27 mouse cellular contexts compared by ENCODE assay signal in the genomic region with DNA sequence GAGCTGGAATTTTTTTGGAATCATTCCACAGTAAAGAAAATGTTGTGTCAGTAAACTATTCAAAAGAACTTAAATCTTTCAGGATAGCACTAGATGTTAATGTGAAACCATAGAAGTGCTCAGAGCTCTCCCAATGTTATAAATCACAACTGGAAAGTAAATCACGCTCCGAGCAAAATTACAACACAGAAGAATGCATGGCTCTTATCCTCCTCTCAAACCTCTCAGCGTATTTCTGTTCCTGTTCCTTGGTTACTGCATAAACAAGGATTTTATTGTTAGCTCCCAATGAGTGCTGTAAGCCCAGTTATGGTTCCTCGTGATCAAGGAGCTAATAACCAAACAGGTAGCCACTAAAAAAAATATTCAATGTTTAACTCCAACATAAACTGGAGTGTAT.
DNase-seq lines count a peak whose midpoint lies in the region; ATAC-seq and TF ChIP-seq lines count a peak whose summit lies in the region.
"Had no signal": no experiment of that assay in that cellular context is flagged by ENCODE, and none has a peak within 500 bp of the region (broad histone marks: within the 10 kb centered on the region; RNA-seq: fewer than 3 reads in every experiment).

No protein-coding gene starts in this region.

- no peak overlapping the region for H3K9ac ChIP-seq in heart, embryonic 11.5 days (ENCODE audit: low read depth, low read length)
- H3K9ac ChIP-seq in kidney, postnatal 0 days (ENCODE audit: low read depth, low read length), result no peak overlapping the region
- H3K9ac ChIP-seq: forebrain, embryonic 13.5 days; heart, embryonic 15.5 days; hindbrain, embryonic 14.5 days had no signal

- peak; percentile 3 for DNase-seq in heart, adult 8-10 months (ENCODE audit: low spot score)
- no peak for DNase-seq in heart, postnatal 14 days
- DNase-seq in heart, postnatal 10 days, result peak; percentile 12
- DNase-seq in kidney, postnatal 0 days (ENCODE audit: low spot score), result peak; percentile 76
- DNase-seq in kidney, postnatal 14 days, result no peak
- peak; percentile 8 for DNase-seq in mesoderm, embryonic 11.5 days (ENCODE audit: low read depth, low spot score)
- DNase-seq: adrenal gland, postnatal 10 days; adrenal gland, postnatal 36 days; B cell, adult 2 months; cerebellum, adult 18-20 months; cerebellum, adult 9-10 months; cerebellum, postnatal 14 days; gastrocnemius, postnatal 14 days; heart, postnatal 4 days had no signal

- no peak overlapping the region for H3K4me2 ChIP-seq in heart, embryonic 11.5 days
- no peak overlapping the region for H3K4me2 ChIP-seq in kidney, postnatal 0 days (ENCODE audit: low read length)
- H3K4me2 ChIP-seq: forebrain, embryonic 13.5 days; heart, embryonic 15.5 days; hindbrain, embryonic 14.5 days had no signal

- H3K9me3 ChIP-seq in heart, embryonic 11.5 days (replicated peaks; ENCODE audit: control insufficient read depth, low read length), result no peaks in the 10 kb centered on the region
- H3K9me3 ChIP-seq in kidney, postnatal 0 days (replicated peaks; ENCODE audit: low read length), result no peaks in the 10 kb centered on the region
- H3K9me3 ChIP-seq: forebrain, embryonic 10.5 days; forebrain, embryonic 13.5 days; heart, embryonic 10.5 days; heart, embryonic 15.5 days had no signal

- no peak overlapping the region for H3K27ac ChIP-seq in heart, embryonic 11.5 days (ENCODE audit: low read depth, low read length)
- no peak overlapping the region for H3K27ac ChIP-seq in kidney, postnatal 0 days
- H3K27ac ChIP-seq: forebrain, embryonic 10.5 days; forebrain, embryonic 13.5 days; heart, embryonic 10.5 days; heart, embryonic 15.5 days; hindbrain, embryonic 14.5 days; hindbrain, postnatal 0 days had no signal

- no peak for TF ChIP-seq CTCF in kidney, postnatal 0 days (IDR thresholded peaks at IDR 0.05; ENCODE audit: low read depth)

- no peak for ATAC-seq in heart, embryonic 11.5 days (replicated peaks; ENCODE audit: insufficient number of reproducible peaks, low FRiP score, low TSS enrichment)
- ATAC-seq in kidney, postnatal 0 days (replicated peaks; ENCODE audit: low FRiP score, low read depth), result no peak
- ATAC-seq: forebrain, embryonic 13.5 days; forebrain, embryonic 16.5 days; hindbrain, postnatal 0 days; inflammation-experienced regulatory T-cells, adult 6 months; intestine, embryonic 16.5 days; Patski had no signal

- H3K27me3 ChIP-seq in heart, embryonic 11.5 days (ENCODE audit: control insufficient read depth, insufficient read depth, low read length), result no peaks in the 10 kb centered on the region
- H3K27me3 ChIP-seq in kidney, postnatal 0 days (ENCODE audit: insufficient read depth, low read length), result no peaks in the 10 kb centered on the region
- H3K27me3 ChIP-seq: CH12.LX; forebrain, embryonic 13.5 days; heart, embryonic 15.5 days; Patski had no signal

- intact Hi-C loops in heart, postnatal 14 days (cut with DNase I), result no loop called here
- intact Hi-C loops in heart, postnatal 10 days (cut with DNase I), result no loop called here

- 69% methylated on average over 4 of the region's 4 CpGs for WGBS in heart, embryonic 11.5 days (ENCODE audit: insufficient replicate concordance)
- WGBS in kidney, postnatal 0 days, result 12% methylated on average over 4 of the region's 4 CpGs

- H3K4me3 ChIP-seq in heart, embryonic 11.5 days (ENCODE audit: low read depth, low read length), result no peak overlapping the region
- H3K4me3 ChIP-seq in kidney, postnatal 0 days (replicated peaks; ENCODE audit: low read depth, low read length), result no peak overlapping the region
- H3K4me3 ChIP-seq: forebrain, embryonic 10.5 days; forebrain, embryonic 13.5 days; heart, embryonic 10.5 days; heart, embryonic 15.5 days had no signal

- H3K4me1 ChIP-seq in heart, embryonic 11.5 days (ENCODE audit: control insufficient read depth, insufficient read depth, low read length), result no peaks in the 10 kb centered on the region
- H3K4me1 ChIP-seq in kidney, postnatal 0 days (replicated peaks; ENCODE audit: insufficient read depth, low read length), result no peaks in the 10 kb centered on the region
- H3K4me1 ChIP-seq: forebrain, embryonic 10.5 days; forebrain, embryonic 13.5 days; heart, embryonic 10.5 days; heart, embryonic 15.5 days had no signal

- H3K36me3 ChIP-seq in heart, embryonic 11.5 days (ENCODE audit: control insufficient read depth, insufficient read depth, low read length), result no peaks in the 10 kb centered on the region
- H3K36me3 ChIP-seq in kidney, postnatal 0 days (ENCODE audit: insufficient read depth, low read length), result no peaks in the 10 kb centered on the region
- H3K36me3 ChIP-seq: forebrain, embryonic 10.5 days; G1E; heart, embryonic 10.5 days; heart, embryonic 15.5 days had no signal

Comparison
In these comparisons a context has a peak if more than half of its experiments do, and no peak if none do; other contexts are left out.
1. DNase-seq: peak in heart, adult 8-10 months (single experiment), heart, postnatal 10 days (2 of 2), kidney, postnatal 0 days (single experiment) and mesoderm, embryonic 11.5 days (single experiment); none in heart, postnatal 14 days (0 of 2) and kidney, postnatal 14 days (single experiment).